Mouse (Mus musculus) kidney, adult 8-10 months (tissue): ENCODE measurements around the gene Tnrc18.

Experiments
- DNase-seq, 2 experiments: peaks; one replicate each; pipeline ENCODE4 v3.0.0; 2022

Gene Tnrc18

GRCm38 (mm10) chr5:142822286-142823095 is 5.0 kb upstream of the Tnrc18 start:
- peak; percentile 61 to 62 for DNase-seq

DNA sequence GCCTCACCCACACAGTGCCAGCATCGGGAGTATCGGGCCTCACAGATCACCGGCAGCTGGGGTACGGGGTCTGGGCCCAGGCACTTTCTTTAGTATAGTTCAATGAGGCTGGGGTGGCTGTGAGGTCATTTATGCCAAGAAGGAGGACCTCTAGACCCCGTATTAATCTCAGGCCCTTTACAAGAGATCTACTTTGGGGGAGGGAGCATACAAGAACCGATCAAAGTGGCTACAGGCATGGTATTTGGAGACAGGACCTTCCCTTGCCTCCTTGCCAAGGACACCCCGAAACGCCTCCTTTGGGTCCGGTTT is 4.5 kb upstream of the Tnrc18 start:
- no peak for DNase-seq

- DNase-seq = peak; percentile 96
These were observed 4.0 kb upstream of the Tnrc18 start for GRCm38 (mm10) chr5:142821266-142821973.

DNA sequence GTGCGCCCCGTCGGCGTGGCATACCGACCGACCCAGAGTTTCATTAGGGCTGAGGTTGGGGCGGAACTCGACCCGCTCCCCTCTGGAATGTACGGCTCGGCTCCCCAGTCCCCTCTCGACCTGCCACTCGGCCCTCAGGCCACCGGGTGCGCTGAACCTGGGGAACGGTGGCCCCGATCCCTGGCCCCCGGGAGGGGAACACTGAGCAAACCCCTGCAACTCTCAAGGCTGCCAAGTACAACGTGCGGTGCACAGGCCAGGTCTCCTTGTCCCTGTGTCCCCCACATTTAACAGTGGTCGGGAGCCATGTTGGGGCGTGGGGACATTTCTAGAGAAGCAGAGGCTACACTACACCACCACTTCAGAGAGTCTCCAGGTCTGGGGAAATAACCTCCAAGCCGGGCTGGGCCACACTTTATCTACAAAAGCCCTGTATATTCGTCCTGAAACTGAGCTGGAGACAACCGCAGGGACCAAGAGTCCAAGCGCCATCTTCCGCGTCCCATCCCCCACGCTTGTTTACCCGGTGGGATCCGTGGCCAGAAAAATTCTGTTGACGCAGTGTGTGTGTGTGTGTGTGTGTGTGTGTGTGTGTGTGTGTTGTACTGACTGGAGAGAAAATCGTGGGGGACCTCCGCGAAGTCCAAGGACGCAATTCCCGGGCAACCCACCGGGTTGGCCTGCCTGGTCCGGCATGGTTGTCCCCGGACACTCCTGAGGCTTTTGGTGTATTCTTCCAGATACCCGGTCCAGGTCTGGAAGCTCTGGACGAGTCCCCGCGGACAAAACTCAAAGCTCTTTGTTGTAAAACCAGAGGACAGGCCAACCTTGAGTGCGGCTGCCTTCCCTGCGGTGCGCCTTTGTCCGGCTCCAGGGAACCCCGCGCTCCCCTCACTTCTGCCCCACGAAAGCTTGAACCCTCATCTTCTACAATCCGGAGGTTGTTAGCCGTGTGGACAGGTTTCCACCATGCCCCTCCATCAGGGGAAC is 3.1 kb upstream of the Tnrc18 start:
- DNase-seq = peak; percentile 67 to 75

- DNase-seq = peak; percentile 62 to 75
These were observed 2.2 kb upstream of the Tnrc18 start for GRCm38 (mm10) chr5:142819385-142820275.

DNA sequence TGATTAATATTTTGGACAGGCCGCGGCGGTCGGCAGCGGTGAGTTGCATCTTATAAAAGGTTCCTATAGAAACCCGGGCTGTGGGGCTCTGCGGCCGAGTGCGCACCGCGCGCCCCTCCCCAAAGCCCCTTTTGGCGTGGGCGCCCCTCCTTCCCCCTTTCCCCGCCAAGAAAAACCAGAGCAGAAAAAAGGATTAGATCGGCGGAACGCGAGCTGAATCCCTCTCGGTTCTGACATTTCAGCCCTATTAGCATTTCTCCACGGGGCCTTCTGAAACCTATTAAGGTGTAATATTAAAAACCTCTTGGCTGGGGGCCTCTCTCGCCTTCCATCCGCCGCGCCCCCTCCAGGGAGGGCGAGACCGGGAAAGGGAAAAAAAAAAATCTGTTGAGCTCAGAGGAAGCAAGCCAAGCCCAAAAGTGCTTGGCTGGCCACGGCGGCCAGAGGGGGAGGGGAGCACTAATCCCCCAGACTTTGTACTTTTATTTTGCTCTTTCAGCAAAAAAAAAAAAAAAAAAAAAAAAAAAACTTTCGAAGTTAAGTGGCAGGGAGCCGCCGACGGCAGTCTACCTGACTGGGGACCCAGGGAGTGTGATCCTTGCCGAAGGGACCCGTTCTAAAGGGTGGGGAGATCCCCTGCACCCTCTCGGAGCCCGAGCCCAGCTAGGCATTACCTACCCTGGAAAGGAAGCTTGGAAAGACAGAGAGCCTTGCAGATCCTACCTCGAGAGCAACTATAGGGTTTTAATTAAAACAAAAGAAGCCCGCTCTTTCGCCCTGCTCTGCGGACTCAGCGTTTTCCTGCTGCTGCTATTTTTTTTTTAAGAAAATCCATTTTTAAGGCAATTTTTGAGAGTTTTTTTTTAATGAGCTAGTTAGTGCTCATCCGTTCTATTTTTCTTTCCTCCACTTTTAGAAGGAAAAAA is 1.2 kb upstream of the Tnrc18 start:
- DNase-seq = peak; percentile 93 to 94

GRCm38 (mm10) chr5:142816811-142817523 is 495 bp downstream of the Tnrc18 start:
- DNase-seq = peak in 1 of 2 experiments; percentile 58

GRCm38 (mm10) chr5:142816031-142816810 is 1.2 kb downstream of the Tnrc18 start:
- peak; percentile 48 to 55 for DNase-seq

GRCm38 (mm10) chr5:142815421-142816001 is 2.0 kb downstream of the Tnrc18 start:
- DNase-seq = peak; percentile 38 to 41

- DNase-seq = peak in 1 of 2 experiments; percentile 34
These were observed 2.6 kb downstream of the Tnrc18 start for GRCm38 (mm10) chr5:142814711-142815420.

DNA sequence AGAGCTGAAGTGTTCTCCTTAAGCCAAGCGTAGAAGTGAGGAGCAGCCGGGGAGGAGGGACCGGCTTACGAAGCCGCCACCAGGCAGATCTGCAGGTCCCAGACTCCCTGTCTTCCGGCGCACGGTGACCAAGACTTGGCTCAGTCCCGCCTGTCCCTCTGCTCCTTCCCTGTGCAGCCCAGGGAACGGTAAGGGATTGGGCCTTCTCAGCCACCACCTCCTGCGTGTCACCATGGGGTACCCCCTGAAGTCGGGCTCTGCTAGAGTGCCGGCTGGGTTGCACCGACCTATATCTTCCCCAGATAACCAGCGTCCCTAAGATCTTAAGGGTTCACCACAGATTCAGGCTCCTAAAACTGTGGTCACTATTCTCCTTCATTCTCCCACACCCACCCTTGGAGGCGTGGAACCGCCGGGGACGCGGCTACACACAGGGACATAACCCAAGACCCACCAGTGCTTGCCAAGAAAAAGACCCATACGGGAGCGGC is 3.3 kb downstream of the Tnrc18 start:
- DNase-seq = peak in 1 of 2 experiments; percentile 38

- no peak for DNase-seq
These were observed 3.7 kb downstream of the Tnrc18 start for GRCm38 (mm10) chr5:142813722-142814111.

GRCm38 (mm10) chr5:142812976-142813721 is 4.3 kb downstream of the Tnrc18 start:
- DNase-seq = peak in 1 of 2 experiments; percentile 54

DNA sequence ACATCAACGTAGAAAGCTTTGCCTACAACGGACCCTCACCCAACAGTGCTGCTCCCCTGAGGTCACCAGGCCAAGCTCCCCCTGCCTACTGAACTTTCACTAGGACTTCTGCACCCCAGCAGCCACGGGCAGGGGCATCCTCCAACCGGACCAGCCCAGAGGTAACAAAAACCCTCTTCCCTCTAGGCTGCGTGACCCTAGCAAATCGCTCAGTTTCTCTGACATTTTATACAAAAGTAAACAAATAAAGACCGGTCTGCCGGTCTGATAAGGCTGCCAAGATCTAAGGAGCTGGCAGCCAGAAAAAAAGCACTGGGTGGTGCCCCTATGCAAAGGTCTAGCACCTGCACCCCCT is 4.9 kb downstream of the Tnrc18 start:
- DNase-seq = no peak

DNA sequence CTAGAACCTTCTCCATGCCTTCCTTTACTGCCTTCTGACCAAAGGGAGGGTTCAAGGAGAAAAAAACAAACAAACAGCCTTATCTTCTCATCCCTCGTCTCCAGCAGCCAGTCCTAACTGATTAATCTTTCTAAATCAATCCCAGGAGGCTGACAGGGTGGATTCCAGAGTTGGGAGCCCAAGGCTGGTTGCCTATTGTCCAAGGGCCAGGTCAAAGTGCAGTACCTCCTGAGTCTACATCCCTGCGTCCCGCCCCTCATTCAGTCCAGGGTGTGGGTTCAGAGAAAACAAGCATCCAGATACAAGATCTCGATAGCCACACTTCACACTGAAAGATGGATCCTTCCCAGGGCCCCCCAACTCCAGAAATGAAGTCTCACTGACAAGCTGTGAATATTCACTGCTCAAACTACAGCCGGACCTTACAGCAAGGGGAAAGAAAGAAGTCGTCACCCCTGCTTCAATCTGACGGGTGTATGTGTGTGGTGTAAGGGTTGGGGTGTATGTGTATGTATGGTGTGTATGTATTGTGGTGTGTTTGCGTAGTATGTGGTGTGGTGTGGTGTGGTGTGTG is 5.5 kb downstream of the Tnrc18 start:
- DNase-seq = peak; percentile 76 to 82

GRCm38 (mm10) chr5:142810710-142811599 is 6.5 kb downstream of the Tnrc18 start:
- no peak for DNase-seq
